Mouse (Mus musculus) colon, adult 2 months (tissue): ENCODE measurements around the gene Tmem163. TPM values are rescaled to one million over a fixed set of nuclear protein-coding genes. Genes with fewer than 3 reads are reported as not detected.

Experiments
- polyA plus RNA-seq: library from polyadenylated mRNA; depleted of rRNA; stranded (reverse); fragments of >200 nt; gene quantifications from 2 replicates; pipeline ENCODE4 v1.2.3, GENCODE M21; 2012; rRNA removed

Tmem163 gene
- 0.41 and 0.79 TPM in 2 replicates for polyA plus RNA-seq

DNA sequence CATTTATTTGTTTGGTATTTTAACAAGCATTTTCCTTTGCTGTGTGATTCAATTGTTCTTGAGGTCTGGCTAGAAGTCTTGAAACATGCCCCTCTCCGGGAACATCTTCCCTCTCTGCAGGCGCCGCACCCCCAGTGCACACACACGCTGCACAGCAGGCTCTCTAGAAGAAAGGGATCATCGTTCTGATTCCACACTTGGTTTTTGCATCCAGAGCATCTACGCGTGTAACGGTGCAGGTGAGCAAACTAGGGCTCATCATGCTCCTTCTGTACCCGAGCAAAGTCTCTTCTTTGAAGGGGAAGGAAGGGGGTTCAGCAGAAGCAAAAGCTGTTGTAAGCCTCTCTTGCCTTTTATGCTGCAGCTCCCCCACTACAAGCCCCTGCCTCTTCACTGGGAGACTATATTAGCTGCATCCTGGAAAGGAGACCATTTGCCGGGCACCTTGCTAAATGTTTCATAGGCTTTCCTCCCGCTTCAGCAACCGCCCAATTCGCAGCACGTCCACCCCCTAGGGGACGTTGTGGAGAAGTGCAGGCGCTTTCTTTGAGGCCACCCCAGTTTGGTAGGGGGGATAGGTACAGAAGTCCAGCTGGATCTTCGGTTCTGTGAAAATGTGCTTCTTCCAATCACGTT, at the start of gene Tmem163:
Tmem163 (minus strand) TSS at position 51 of the 636 bp plus-strand sequence.

DNA sequence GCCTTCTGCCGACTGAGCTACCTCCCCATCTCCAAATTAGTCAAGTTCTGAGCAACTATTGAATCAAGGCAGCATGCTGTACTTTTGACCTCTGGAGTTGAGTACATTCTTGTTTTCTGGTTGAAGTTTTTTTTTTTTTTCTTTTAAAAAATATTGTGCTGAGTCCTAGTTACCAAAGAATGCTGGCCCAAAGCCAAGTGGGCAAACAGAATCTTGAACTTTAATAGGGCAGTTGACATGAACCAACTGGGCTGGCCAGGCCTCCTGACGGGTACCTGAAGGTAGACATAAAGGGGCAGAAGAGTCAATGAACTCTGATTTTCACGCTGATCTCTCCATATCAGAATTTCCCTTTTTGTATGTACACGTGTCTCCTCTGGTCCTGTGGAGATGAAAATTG, 49.7 kb upstream of the Tmem163 start, which contains the start of gene Acmsd:
Acmsd (plus strand) TSS at position 318 of the 400 bp plus-strand sequence.

Other genes starting within 250 kb of the Tmem163 start
- gene Acmsd, start 49.9 kb upstream of the Tmem163 start, polyA plus RNA-seq = not detected in 2 replicates
- 13.6 and 14.7 TPM in 2 replicates for gene Ccnt2, start 94.6 kb upstream of the Tmem163 start, polyA plus RNA-seq
- gene Map3k19, start 175.5 kb upstream of the Tmem163 start, polyA plus RNA-seq = 0.09 and 0.14 TPM in 2 replicates
- 18.2 and 23.2 TPM in 2 replicates for gene Rab3gap1, start 189.2 kb upstream of the Tmem163 start, polyA plus RNA-seq